Mouse (Mus musculus) kidney, postnatal 0 days (tissue): ENCODE measurements around the gene Slc22a15. TPM values are rescaled to one million over a fixed set of nuclear protein-coding genes. Genes with fewer than 3 reads are reported as not detected.

Experiments used
- ATAC-seq: fragments of 200-750 bp; cut with Nextera tagmentation; replicated peaks from 2 replicates; pipeline ENCODE4 v1.8.0; 2017; ENCODE audit warnings: low read depth, moderate number of reproducible peaks, moderate TSS enrichment, moderate library complexity; ENCODE audit not compliant: low FRiP score
- DNase-seq: peaks from one replicate; pipeline ENCODE4 v3.0.0-alpha.2; 2016; ENCODE audit warnings: low spot score
- H3K27ac ChIP-seq: fragments of 300-500 bp; sonication (generic); 2 replicates; pipeline ENCODE4 v1.5.1; 2014; ENCODE audit warnings: mild to moderate bottlenecking
- H3K27me3 ChIP-seq: fragments of 300-500 bp; sonication (generic); 2 replicates; pipeline ENCODE4 v1.6.1; 2014; ENCODE audit warnings: low read length, mixed read lengths; ENCODE audit not compliant: insufficient read depth
- H3K36me3 ChIP-seq: fragments of 300-500 bp; sonication (generic); 2 replicates; pipeline ENCODE4 v1.6.1; 2014; ENCODE audit warnings: low read length, mixed read lengths; ENCODE audit not compliant: insufficient read depth
- H3K4me1 ChIP-seq: fragments of 300-500 bp; sonication (generic); replicated peaks from 2 replicates; pipeline ENCODE4 v1.6.1; 2014; ENCODE audit warnings: antibody characterized with exemption, low read length, mixed read lengths; ENCODE audit not compliant: insufficient read depth
- H3K4me2 ChIP-seq: fragments of 300-500 bp; sonication (generic); 2 replicates; pipeline ENCODE4 v1.6.1; 2014; ENCODE audit warnings: mild to moderate bottlenecking, low read length, moderate library complexity, mixed read lengths
- H3K4me3 ChIP-seq: fragments of 300-500 bp; sonication (generic); replicated peaks from 2 replicates; pipeline ENCODE4 v1.5.1; 2014; ENCODE audit warnings: low read depth, low read length
- H3K9ac ChIP-seq: fragments of 300-500 bp; sonication (generic); 2 replicates; pipeline ENCODE4 v1.6.1; 2014; ENCODE audit warnings: low read depth, low read length
- H3K9me3 ChIP-seq: fragments of 300-500 bp; sonication (generic); replicated peaks from 2 replicates; pipeline ENCODE4 v1.6.1; 2016; ENCODE audit warnings: low read length, inconsistent platforms, mixed read lengths
- CTCF ChIP-seq: IDR thresholded peaks from 2 replicates; pipeline ENCODE4 v1.5.1; 2016; ENCODE audit warnings: antibody characterized with exemption, low read depth, mild to moderate bottlenecking, moderate library complexity
- WGBS: fragments of 180-500 bp; shearing (Covaris S2); extraction: QIAGEN DNeasy Blood & Tissue Kit; methylation state at CpG from one replicate; pipeline ENCODE4 v1.1.7; 2014; 5-methylcytosine and 5-hydroxymethylcytosine counted together
- polyA plus RNA-seq: library from polyadenylated mRNA; unstranded; fragments of >200 nt; fragmentation: Nextera tagmentation; extraction: Ambion mirVana; gene quantifications from 2 replicates; pipeline ENCODE4 v1.2.1, GENCODE M21; 2015

Slc22a15 gene
- polyA plus RNA-seq, 1 experiment from 2014 or later: 3.7 TPM

DNA sequence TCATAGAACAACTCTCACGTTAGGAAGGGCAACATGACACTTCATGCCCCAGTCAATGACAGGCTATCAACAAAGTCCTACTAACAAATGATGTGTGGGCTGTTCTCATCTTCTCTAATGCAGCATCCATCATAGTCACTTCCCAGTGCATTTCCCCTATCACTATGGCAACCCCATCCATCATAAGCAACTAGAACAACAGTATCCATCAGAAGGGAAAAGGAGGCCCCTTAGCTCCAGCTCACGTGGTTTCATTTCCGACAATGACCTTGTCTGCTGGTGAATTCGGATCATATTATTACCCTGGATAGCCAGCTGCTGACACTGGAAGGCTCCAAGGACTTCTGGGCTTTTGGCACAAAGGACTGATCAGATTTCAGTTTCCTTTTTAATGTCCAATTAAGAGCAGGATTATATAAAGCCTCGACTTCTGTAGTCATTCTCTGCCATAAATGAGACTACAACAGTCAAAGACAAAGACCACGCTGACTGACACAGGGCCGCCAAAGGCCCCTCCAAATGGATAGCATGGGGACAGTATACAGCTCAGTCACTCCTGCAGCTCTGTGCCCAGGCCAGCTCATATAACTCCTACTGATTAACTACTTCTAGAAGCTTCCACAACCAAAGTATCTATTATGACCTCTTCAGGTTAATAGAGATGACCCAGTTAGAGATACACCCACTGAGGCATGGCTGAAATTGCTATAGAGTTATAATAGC lies 81.7 kb downstream of the Slc22a15 start:
- no peaks in the 10 kb centered on the region for H3K27me3 ChIP-seq
- no peak for TF ChIP-seq CTCF
- WGBS: 59% methylated on average over 7 of the region's 7 CpGs

DNA sequence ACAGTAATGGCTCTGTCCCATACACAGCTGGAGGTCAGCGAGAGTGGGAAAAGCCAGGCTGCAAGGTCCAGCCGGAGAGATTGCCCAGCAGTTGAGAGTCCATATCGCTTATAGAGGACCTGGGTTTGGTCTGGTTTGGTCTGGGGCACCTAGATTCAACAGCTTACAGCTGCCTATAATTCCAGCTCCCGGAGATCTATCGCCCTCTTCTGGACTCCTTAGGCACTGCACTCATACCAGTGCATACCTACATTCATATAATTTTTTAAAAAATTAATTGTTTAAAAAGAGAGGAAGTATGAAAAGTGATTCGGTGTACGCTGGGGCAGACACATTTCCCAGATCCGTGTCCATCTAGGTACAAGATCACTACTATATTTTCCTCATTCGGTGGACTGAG lies 84.9 kb downstream of the Slc22a15 start:
- Histone ChIP-seq H3K9me3 (no peaks in the 10 kb centered on the region), H3K4me3 (no peak overlapping the region), H3K9ac (no peak overlapping the region), H3K27me3 (no peaks in the 10 kb centered on the region), H3K4me2 (no peak overlapping the region), H3K4me1 (0 out of 2 replicates have a peak, but pooled peaks cover 4% of the 10 kb centered on the region), H3K27ac (no peak overlapping the region), H3K36me3 (no peaks in the 10 kb centered on the region)
- WGBS: 87% methylated on average over 9 of the region's 9 CpGs
- DNase-seq (no peak), ATAC-seq (no peak)
- peak; percentile 44; the same call in 1 of the 2 replicates for TF ChIP-seq CTCF

More for the DNA sequence above, 81.7 kb downstream of the Slc22a15 start:
- no peaks in the 10 kb centered on the region for H3K36me3 ChIP-seq
- H3K4me2 ChIP-seq: no peak overlapping the region
- no peak overlapping the region for H3K9ac ChIP-seq
- no peak for DNase-seq
- ATAC-seq: no peak
- no peak overlapping the region for H3K4me3 ChIP-seq
- H3K4me1 ChIP-seq: no peaks in the 10 kb centered on the region
- no peaks in the 10 kb centered on the region for H3K9me3 ChIP-seq
- no peak overlapping the region for H3K27ac ChIP-seq

DNA sequence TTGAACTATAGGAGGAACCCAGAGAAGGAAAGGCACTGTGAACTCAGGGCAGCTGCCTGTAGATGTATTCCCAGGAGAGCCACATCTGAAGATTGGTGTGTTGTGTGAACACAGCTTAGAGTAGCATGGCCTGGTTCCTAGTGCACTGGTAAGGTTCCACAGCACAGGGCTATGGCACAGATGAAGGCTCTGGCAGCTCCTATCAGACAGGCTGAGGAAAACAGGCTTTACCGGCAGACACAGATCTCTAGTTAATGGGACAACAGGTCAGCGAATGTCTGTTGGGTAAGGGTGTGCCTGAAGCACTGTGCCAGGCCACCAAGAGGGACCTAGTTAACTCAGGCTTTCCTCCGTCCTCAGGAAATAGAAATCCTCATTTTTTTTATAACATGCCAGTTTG lies 87.3 kb downstream of the Slc22a15 start:
- Histone ChIP-seq H3K4me2 (no peak overlapping the region), H3K9me3 (no peaks in the 10 kb centered on the region), H3K27ac (no peak overlapping the region), H3K9ac (no peak overlapping the region), H3K27me3 (no peaks in the 10 kb centered on the region), H3K4me3 (no peak overlapping the region), H3K36me3 (no peaks in the 10 kb centered on the region), H3K4me1 (peaks cover 7% of the 10 kb centered on the region; the same call in 1 of the 2 replicates)
- DNase-seq: no peak
- 75% methylated on average over 3 of the region's 3 CpGs for WGBS
- no peak for TF ChIP-seq CTCF
- ATAC-seq: no peak

DNA sequence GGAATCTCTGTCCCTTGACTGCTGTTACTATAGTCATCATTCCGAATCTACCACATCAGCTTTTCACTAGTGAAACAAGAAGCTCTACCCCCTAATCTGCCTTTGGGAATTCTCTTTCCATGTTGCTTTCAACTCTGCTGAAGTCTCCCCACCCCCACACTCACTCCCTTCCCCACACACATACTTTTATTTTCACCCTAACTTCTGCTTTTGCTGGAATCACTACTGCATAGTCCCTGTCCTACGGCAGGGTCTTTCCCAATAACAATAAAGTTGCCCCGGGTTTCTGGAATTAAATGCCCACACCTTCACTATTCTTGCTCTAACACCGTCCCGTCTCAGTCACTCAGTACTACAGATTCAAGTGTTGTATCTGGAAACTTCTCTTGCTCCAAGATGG lies 87.7 kb downstream of the Slc22a15 start:
- H3K36me3 ChIP-seq: no peaks in the 10 kb centered on the region
- 66% methylated on average over 5 of the region's 5 CpGs for WGBS
- H3K27ac ChIP-seq: no peak overlapping the region
- H3K9ac ChIP-seq: no peak overlapping the region
- no peak for TF ChIP-seq CTCF
- peaks cover 12% of the 10 kb centered on the region; the same call in 1 of the 2 replicates for H3K4me1 ChIP-seq
- no peak overlapping the region for H3K4me3 ChIP-seq
- ATAC-seq (no peak), DNase-seq (peak; percentile 11)
- H3K9me3 ChIP-seq: no peaks in the 10 kb centered on the region
- peak overlapping the region; percentile 47 for H3K4me2 ChIP-seq
- H3K27me3 ChIP-seq: no peaks in the 10 kb centered on the region

DNA sequence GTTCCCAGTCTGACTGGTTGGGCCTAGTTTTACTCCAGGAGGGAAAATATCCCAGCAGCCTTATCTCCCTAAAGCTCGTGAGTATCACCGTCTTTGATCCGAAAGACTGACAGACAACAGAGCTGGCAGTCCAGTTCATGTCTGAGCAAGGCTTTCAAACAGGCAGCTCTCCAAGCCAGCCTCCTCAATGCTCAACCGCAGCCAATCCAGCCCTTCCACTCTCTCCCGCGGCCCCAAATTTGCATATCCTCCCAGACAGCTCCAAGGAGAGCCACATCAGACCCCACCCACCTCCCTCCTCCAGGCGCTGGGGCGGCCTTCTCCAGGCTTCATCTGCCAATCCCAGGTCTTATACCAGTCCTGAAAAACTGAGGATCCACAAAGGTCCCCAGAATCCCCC lies 88.2 kb downstream of the Slc22a15 start:
- 0 out of 2 replicates have a peak overlapping the region, but pooled peaks have one; percentile 2 for H3K4me3 ChIP-seq
- no peaks in the 10 kb centered on the region for H3K9me3 ChIP-seq
- no peak for TF ChIP-seq CTCF
- H3K4me2 ChIP-seq: peak overlapping the region; percentile 47
- no peak overlapping the region for H3K27ac ChIP-seq
- DNase-seq (peak; percentile 95), ATAC-seq (peak; percentile 91)
- no peaks in the 10 kb centered on the region for H3K36me3 ChIP-seq
- peaks cover 13% of the 10 kb centered on the region; the same call in 1 of the 2 replicates for H3K4me1 ChIP-seq
- no peaks in the 10 kb centered on the region for H3K27me3 ChIP-seq
- no peak overlapping the region for H3K9ac ChIP-seq
- WGBS: 2% methylated on average over 8 of the region's 8 CpGs

DNA sequence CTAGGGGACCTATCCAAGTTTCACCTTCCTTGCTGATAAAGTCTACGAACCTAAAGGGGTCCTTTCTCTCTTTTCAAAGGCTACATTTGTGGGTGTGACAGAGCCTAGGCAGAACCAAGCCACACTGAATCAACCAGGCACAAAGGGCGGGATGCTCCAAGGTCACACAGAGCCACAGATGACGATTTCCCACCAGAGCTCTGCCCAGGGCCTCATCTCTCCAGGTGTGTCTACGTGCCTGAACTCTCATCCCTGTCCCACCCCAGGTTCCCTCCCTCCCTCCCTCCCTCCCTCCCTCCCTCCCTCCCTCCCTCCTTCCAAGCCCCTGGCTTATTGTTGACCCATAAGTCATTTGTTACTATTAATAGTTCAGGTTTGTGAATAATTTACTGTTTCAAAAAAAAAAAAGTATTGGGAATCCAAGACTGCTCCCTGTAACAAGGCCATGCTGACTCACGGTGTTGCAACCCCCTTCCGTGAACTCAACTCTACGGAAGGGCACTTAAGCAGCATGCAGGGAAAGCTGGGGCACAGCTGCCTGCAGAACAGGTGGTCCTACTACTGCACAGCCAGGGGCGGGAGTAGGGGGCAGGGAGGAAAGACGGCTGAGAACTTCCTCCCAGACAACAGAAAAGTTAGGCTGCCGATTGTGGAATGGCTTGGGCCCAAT lies 92.9 kb downstream of the Slc22a15 start:
- no peak overlapping the region for H3K4me3 ChIP-seq

More for the DNA sequence above, 92.9 kb downstream of the Slc22a15 start:
- WGBS: 26% methylated on average over 10 of the region's 10 CpGs
- Histone ChIP-seq H3K4me2 (no peak overlapping the region), H3K9ac (no peak overlapping the region), H3K27ac (0 out of 2 replicates have a peak overlapping the region, but pooled peaks have one; percentile 10), H3K9me3 (no peaks in the 10 kb centered on the region), H3K4me1 (peaks cover 13% of the 10 kb centered on the region; the same call in 1 of the 2 replicates), H3K27me3 (no peaks in the 10 kb centered on the region), H3K36me3 (no peaks in the 10 kb centered on the region)
- peak; percentile 55 for DNase-seq
- ATAC-seq: peak; percentile 67
- TF ChIP-seq CTCF: no peak
